Mouse (Mus musculus): ENCODE measurements around the gene Tcte1.

Tcte1 gene

GRCm38 (mm10) chr17:45515204-45515726 is 8.0 kb upstream of the Tcte1 start:
- peak; percentile 50 for DNase-seq

GRCm38 (mm10) chr17:45515806-45516205 is 7.4 kb upstream of the Tcte1 start:
- DNase-seq = peak; percentile 46

- peak; percentile 96 for DNase-seq
Observed at GRCm38 (mm10) chr17:45516488-45516887, 6.7 kb upstream of the Tcte1 start.

- DNase-seq = no peak
Observed at GRCm38 (mm10) chr17:45517135-45517534, 6.1 kb upstream of the Tcte1 start.

- peak; percentile 61 for DNase-seq
Observed at GRCm38 (mm10) chr17:45517549-45518215, 5.6 kb upstream of the Tcte1 start.

GRCm38 (mm10) chr17:45518766-45519475 is 4.3 kb upstream of the Tcte1 start:
- peak; percentile 96 for DNase-seq

- DNase-seq = peak; percentile 61
Observed at GRCm38 (mm10) chr17:45520136-45520535, 3.1 kb upstream of the Tcte1 start.

- DNase-seq = peak; percentile 67
Observed at GRCm38 (mm10) chr17:45524961-45525360, 1.7 kb downstream of the Tcte1 start.

- DNase-seq = peak; percentile 72
Observed at GRCm38 (mm10) chr17:45526571-45526970, 3.3 kb downstream of the Tcte1 start.

GRCm38 (mm10) chr17:45530346-45530782 is 7.1 kb downstream of the Tcte1 start:
- peak; percentile 95 for DNase-seq

GRCm38 (mm10) chr17:45532896-45533295 is 9.7 kb downstream of the Tcte1 start:
- no peak for DNase-seq

- DNase-seq = no peak
Observed at GRCm38 (mm10) chr17:45536264-45536663, 13.0 kb downstream of the Tcte1 start.

- DNase-seq = no peak
Observed at GRCm38 (mm10) chr17:45538394-45538793, 15.2 kb downstream of the Tcte1 start.

- no peak for DNase-seq
Observed at GRCm38 (mm10) chr17:45539664-45540063, 16.4 kb downstream of the Tcte1 start.

GRCm38 (mm10) chr17:45542129-45542528 is 18.9 kb downstream of the Tcte1 start:
- no peak for DNase-seq

- DNase-seq = peak; percentile 76
Observed at GRCm38 (mm10) chr17:45542705-45543104, 19.5 kb downstream of the Tcte1 start.

- DNase-seq = peak; percentile 66
Observed at GRCm38 (mm10) chr17:45543115-45543514, 19.9 kb downstream of the Tcte1 start.

- DNase-seq = peak; percentile 75
Observed at GRCm38 (mm10) chr17:45544001-45544872, 21.0 kb downstream of the Tcte1 start.

- DNase-seq = peak; percentile 61
Observed at GRCm38 (mm10) chr17:45544873-45545277, 21.6 kb downstream of the Tcte1 start.

- peak; percentile 63 for DNase-seq
Observed at GRCm38 (mm10) chr17:45545278-45545961, 22.2 kb downstream of the Tcte1 start.

- DNase-seq = peak; percentile 80
Observed at GRCm38 (mm10) chr17:45546941-45547340, 23.7 kb downstream of the Tcte1 start.

GRCm38 (mm10) chr17:45547461-45548190 is 24.4 kb downstream of the Tcte1 start:
- peak; percentile 84 for DNase-seq

Measured in cerebellum, adult 9-10 months (tissue).